8 mouse cellular contexts compared by ENCODE assay signal in genomic region chr10:81285694-81286450, GRCm38 (mm10). TPM values are rescaled to one million over a fixed set of nuclear protein-coding genes. Genes with fewer than 3 reads are reported as not detected.
A peak's percentile ranks its signal among the peaks of the same experiment; 100 is the strongest.
DNase-seq lines count a peak whose midpoint lies in the region; ATAC-seq lines count a peak whose summit lies in the region.

No protein-coding gene starts in this region.

- peak overlapping the region; percentile 46 for H3K4me3 ChIP-seq in hindbrain, embryonic 14.5 days (replicated peaks; ENCODE audit: low read length)
- H3K4me3 ChIP-seq in megakaryocyte, embryonic 14.5 days (replicated peaks), result peak overlapping the region; percentile 93

- ATAC-seq in hindbrain, embryonic 14.5 days (ENCODE audit: low FRiP score), result peak; percentile 77

- H3K27ac ChIP-seq in hindbrain, embryonic 14.5 days, result no peak overlapping the region

- intact Hi-C loops in left cerebral cortex, postnatal 10 days (cut with DNase I), result loop anchor here (5.0 kb wide), 1 partner anchor 36 kb away; the partner anchor contains the start of gene Cactin

- H3K4me2 ChIP-seq in hindbrain, embryonic 14.5 days (replicated peaks), result peak overlapping the region; percentile 85

- WGBS in hindbrain, embryonic 14.5 days, result 2% methylated on average over 54 of the region's 54 CpGs

- H3K4me1 ChIP-seq in hindbrain, embryonic 14.5 days (replicated peaks; ENCODE audit: control insufficient read depth, insufficient read depth, low read length), result peaks cover 4% of the 10 kb centered on the region
- peaks cover 70% of the 10 kb centered on the region for H3K4me1 ChIP-seq in megakaryocyte, embryonic 14.5 days

- peak; percentile 87 for DNase-seq in T-cell, adult 2 months (ENCODE audit: low spot score)
- peak; percentile 80 for DNase-seq in cerebellum, adult 9-11 months
- DNase-seq in frontal cortex, postnatal 25 days (ENCODE audit: low spot score in 2 of 2), result peak; percentile 62 to 74
- peak; percentile 94 for DNase-seq in hindbrain, embryonic 14.5 days (ENCODE audit: low spot score)
- DNase-seq in left cerebral cortex, postnatal 10 days (ENCODE audit: extremely low spot score in 1 of 2, low spot score in 2 of 2), result peak; percentile 79 to 92
- peak; percentile 78 to 82 for DNase-seq in right cerebral cortex, adult 2 months (ENCODE audit: low spot score in 2 of 2)
- peak; percentile 81 for DNase-seq in urinary bladder, postnatal 10 days (ENCODE audit: low spot score)

- peak overlapping the region; percentile 61 for H3K9ac ChIP-seq in hindbrain, embryonic 14.5 days

- H3K9me3 ChIP-seq in hindbrain, embryonic 14.5 days (ENCODE audit: control insufficient read depth, low read length), result no peaks in the 10 kb centered on the region
- 0 out of 2 replicates have a peak, but pooled peaks cover 4% of the 10 kb centered on the region for H3K9me3 ChIP-seq in megakaryocyte, embryonic 14.5 days

- H3K36me3 ChIP-seq in hindbrain, embryonic 14.5 days (replicated peaks; ENCODE audit: control insufficient read depth, insufficient read depth), result no peaks in the 10 kb centered on the region
- peaks cover 3% of the 10 kb centered on the region for H3K36me3 ChIP-seq in megakaryocyte, embryonic 14.5 days (replicated peaks; ENCODE audit: low read length)

- peaks cover 40% of the 10 kb centered on the region for H3K27me3 ChIP-seq in hindbrain, embryonic 14.5 days (ENCODE audit: control insufficient read depth, insufficient read depth, low read length)
- peaks cover 20% of the 10 kb centered on the region for H3K27me3 ChIP-seq in megakaryocyte, embryonic 14.5 days (replicated peaks)

RNA-seq across cellular contexts. Expression of gene Tjp3, which starts 5.5 kb away (rescaled TPM):
- polyA plus RNA-seq in hindbrain, embryonic 14.5 days (2014; fragmentation: Nextera tagmentation; extraction: Ambion mirVana), result 3.9 and 6.0 TPM in 2 replicates
- total RNA-seq in left cerebral cortex, postnatal 10 days (2021), result under 1 TPM; 0.39 to 0.49 TPM
- 4.6 and 5.5 TPM in 2 replicates for polyA plus RNA-seq in megakaryocyte, embryonic 14.5 days (2012; ENCODE audit: insufficient read depth, low replicate concordance)

RNA-seq across cellular contexts. Expression of gene Pip5k1c, which starts 6.9 kb away (rescaled TPM):
- 137 and 151 TPM in 2 replicates for polyA plus RNA-seq in hindbrain, embryonic 14.5 days (2014; fragmentation: Nextera tagmentation; extraction: Ambion mirVana)
- 100 to 1,000 TPM; 336 to 340 TPM for total RNA-seq in left cerebral cortex, postnatal 10 days (2021)
- 124 and 136 TPM in 2 replicates for polyA plus RNA-seq in megakaryocyte, embryonic 14.5 days (2012; ENCODE audit: insufficient read depth, low replicate concordance)

RNA-seq across cellular contexts. Expression of gene Apba3, which starts 19.1 kb away (rescaled TPM):
- polyA plus RNA-seq in hindbrain, embryonic 14.5 days (2014; fragmentation: Nextera tagmentation; extraction: Ambion mirVana), result 26.4 and 31.5 TPM in 2 replicates
- 10 to 100 TPM; 23.7 to 32.6 TPM for total RNA-seq in left cerebral cortex, postnatal 10 days (2021)
- 93.1 and 154 TPM in 2 replicates for polyA plus RNA-seq in megakaryocyte, embryonic 14.5 days (2012; ENCODE audit: insufficient read depth, low replicate concordance)

RNA-seq across cellular contexts. Expression of gene Mrpl54, which starts 19.1 kb away (rescaled TPM):
- 136 and 142 TPM in 2 replicates for polyA plus RNA-seq in hindbrain, embryonic 14.5 days (2014; fragmentation: Nextera tagmentation; extraction: Ambion mirVana)
- total RNA-seq in left cerebral cortex, postnatal 10 days (2021), result 10 to 100 TPM; 47.8 to 52.7 TPM
- 458 and 769 TPM in 2 replicates for polyA plus RNA-seq in megakaryocyte, embryonic 14.5 days (2012; ENCODE audit: insufficient read depth, low replicate concordance)

RNA-seq across cellular contexts. Expression of gene Matk, which starts 33.1 kb away (rescaled TPM):
- 30.2 and 37.0 TPM in 2 replicates for polyA plus RNA-seq in hindbrain, embryonic 14.5 days (2014; fragmentation: Nextera tagmentation; extraction: Ambion mirVana)
- 100 to 1,000 TPM; 223 to 225 TPM for total RNA-seq in left cerebral cortex, postnatal 10 days (2021)
- 6.2 and 21.4 TPM in 2 replicates for polyA plus RNA-seq in megakaryocyte, embryonic 14.5 days (2012; ENCODE audit: insufficient read depth, low replicate concordance)
